Mouse (Mus musculus) ES-E14 (cell line): Measurements from ENCODE around the gene Susd1. TPM values are rescaled to one million over a fixed set of nuclear protein-coding genes. Genes with fewer than 3 reads are reported as not detected.

Experiments used
- DNase-seq: peaks from one replicate; pipeline ENCODE4 v3.0.0-alpha.2; 2013; ENCODE audit warnings: low read depth, low spot score
- H3K27ac ChIP-seq: 2 replicates; pipeline ENCODE4 v1.5.1; 2012; ENCODE audit warnings: low read depth, mild to moderate bottlenecking, low read length, moderate library complexity, mixed read lengths; ENCODE audit not compliant: poor library complexity, insufficient read depth, severe bottlenecking
- H3K36me3 ChIP-seq: 2 replicates; pipeline ENCODE4 v1.6.1; 2012; ENCODE audit warnings: mild to moderate bottlenecking, low read length, moderate library complexity, mixed read lengths; ENCODE audit not compliant: control insufficient read depth, poor library complexity, insufficient read depth, severe bottlenecking
- H3K4me1 ChIP-seq, 2 experiments: fragments of 150-350 bp in 1 of 2; sonication (generic) in 1 of 2; 2 replicates each; pipeline ENCODE4 v1.6.1; 2012; ENCODE audit warnings: low read length in 2 of 2, mild to moderate bottlenecking in 1 of 2, mixed read lengths in 1 of 2; ENCODE audit not compliant: control insufficient read depth in 2 of 2, insufficient read depth in 2 of 2, poor library complexity in 1 of 2
- H3K4me3 ChIP-seq, 2 experiments: fragments of 150-350 bp in 1 of 2; sonication (generic) in 1 of 2; 2 replicates each; pipeline ENCODE4 v1.5.1; 2012; ENCODE audit warnings: low read length in 2 of 2, low read depth in 1 of 2, mild to moderate bottlenecking in 1 of 2, mixed read lengths in 1 of 2; ENCODE audit not compliant: insufficient read depth in 1 of 2, poor library complexity in 1 of 2, severe bottlenecking in 1 of 2
- H3K9ac ChIP-seq: 2 replicates; pipeline ENCODE4 v1.6.1; 2012; ENCODE audit warnings: low read depth, mild to moderate bottlenecking, low read length, mixed read lengths; ENCODE audit not compliant: poor library complexity, insufficient read depth, severe bottlenecking
- H3K9me3 ChIP-seq: fragments of 150-350 bp; sonication (generic); 2 replicates; pipeline ENCODE4 v1.6.1; 2012; ENCODE audit warnings: low read depth, mild to moderate bottlenecking, low read length; ENCODE audit not compliant: control insufficient read depth, insufficient read depth
- CHD2 ChIP-seq: IDR thresholded peaks from 2 replicates; pipeline ENCODE4 v1.6.1; 2014; ENCODE audit warnings: mild to moderate bottlenecking, low read depth, low read length, inconsistent platforms
- HCFC1 ChIP-seq: IDR thresholded peaks from 2 replicates; pipeline ENCODE4 v1.6.1; 2012; ENCODE audit warnings: low read length, inconsistent platforms, borderline replicate concordance; ENCODE audit not compliant: insufficient read depth
- MAFK ChIP-seq: IDR thresholded peaks from 2 replicates; pipeline ENCODE4 v1.6.1; 2014; ENCODE audit warnings: mild to moderate bottlenecking, low read depth, low read length, inconsistent platforms; ENCODE audit not compliant: insufficient read depth
- ZC3H11A ChIP-seq: IDR thresholded peaks from 2 replicates; pipeline ENCODE4 v1.6.1; 2012; ENCODE audit warnings: low read depth, mild to moderate bottlenecking, inconsistent platforms, low read length, borderline replicate concordance
- ZNF384 ChIP-seq: IDR thresholded peaks from 2 replicates; pipeline ENCODE4 v1.6.1; 2012; ENCODE audit warnings: low read depth, low read length, inconsistent platforms
- in situ Hi-C, 2 experiments: fragments of 600-800 bp; cut with MboI; formaldehyde crosslinking; loops; one replicate each; pipeline ENCODE4 v1.15.1; 2025; ENCODE audit warnings: low sequenced_read_pairs in 2 of 2, inconsistent platforms in 1 of 2; ENCODE audit not compliant: unreplicated experiment in 2 of 2
- total RNA-seq: library from RNA; depleted of rRNA; stranded (reverse); fragments of 300-350 nt; gene quantifications from 2 replicates; pipeline ENCODE4 v1.2.3, GENCODE M21; 2012

The Susd1 gene
- total RNA-seq, 1 experiment, result 7.7 TPM

GRCm38 (mm10) chr4:59441265-59441664 lies 2.8 kb upstream of the Susd1 start:
- H3K9ac ChIP-seq, result no peak overlapping the region
- in situ Hi-C loops, result no loop called here

GRCm38 (mm10) chr4:59439960-59440359 lies 1.5 kb upstream of the Susd1 start:
- H3K4me1 ChIP-seq, result peaks cover 0 to 2% of the 10 kb centered on the region in 2 experiments; a peak in 1 of 4 replicates
- no peaks in the 10 kb centered on the region for H3K9me3 ChIP-seq
- DNase-seq, result no peak
- no peak overlapping the region for H3K4me3 ChIP-seq
- no peak for TF ChIP-seq CHD2
- TF ChIP-seq ZC3H11A, result no peak
- TF ChIP-seq MAFK, result no peak
- no peak for TF ChIP-seq ZNF384
- in situ Hi-C loops, result no loop called here
- no peak overlapping the region for H3K27ac ChIP-seq
- H3K36me3 ChIP-seq, result no peaks in the 10 kb centered on the region
- H3K9ac ChIP-seq, result no peak overlapping the region

More at GRCm38 (mm10) chr4:59441265-59441664, 2.8 kb upstream of the Susd1 start:
- H3K4me1 ChIP-seq, result peaks cover 0 to 2% of the 10 kb centered on the region in 2 experiments; a peak in 1 of 4 replicates
- no peaks in the 10 kb centered on the region for H3K36me3 ChIP-seq
- H3K9me3 ChIP-seq, result no peaks in the 10 kb centered on the region
- no peak for DNase-seq
- TF ChIP-seq HCFC1 (no peak), ZC3H11A (no peak)
- no peak overlapping the region for H3K4me3 ChIP-seq
- H3K27ac ChIP-seq, result no peak overlapping the region

- H3K27ac ChIP-seq, result no peak overlapping the region
- H3K36me3 ChIP-seq, result no peaks in the 10 kb centered on the region
- no peak overlapping the region for H3K9ac ChIP-seq
- peaks cover 0 to 5% of the 10 kb centered on the region in 2 experiments; a peak in 1 of 4 replicates for H3K4me1 ChIP-seq
- no peak overlapping the region for H3K4me3 ChIP-seq
- in situ Hi-C loops, result no loop called here
- no peaks in the 10 kb centered on the region for H3K9me3 ChIP-seq
- DNase-seq, result no peak
- TF ChIP-seq HCFC1 (no peak), ZC3H11A (no peak), CHD2 (no peak), ZNF384 (no peak), MAFK (no peak)
These were observed 608 bp upstream of the Susd1 start for GRCm38 (mm10) chr4:59439041-59439440.

- in situ Hi-C loops, result no loop called here
- Histone ChIP-seq H3K27ac (no peak overlapping the region), H3K36me3 (no peaks in the 10 kb centered on the region), H3K4me1 (peaks cover 3 to 10% of the 10 kb centered on the region in 2 experiments; a peak in 2 of 4 replicates), H3K9ac (no peak overlapping the region), H3K4me3 (no peak overlapping the region), H3K9me3 (no peaks in the 10 kb centered on the region)
- no peak for DNase-seq
- TF ChIP-seq ZNF384 (no peak), HCFC1 (no peak)
These were observed 2.5 kb downstream of the Susd1 start for GRCm38 (mm10) chr4:59435951-59436350.

GRCm38 (mm10) chr4:59434039-59434438 lies 4.4 kb downstream of the Susd1 start:
- Histone ChIP-seq H3K36me3 (no peaks in the 10 kb centered on the region), H3K27ac (no peak overlapping the region), H3K4me3 (no peak overlapping the region), H3K9ac (no peak overlapping the region), H3K9me3 (no peaks in the 10 kb centered on the region), H3K4me1 (peaks cover 3 to 8% of the 10 kb centered on the region in 2 experiments; a peak in 2 of 4 replicates)
- no peak for DNase-seq
- in situ Hi-C loops, result no loop called here
- TF ChIP-seq CHD2, result no peak
- TF ChIP-seq HCFC1, result no peak
- no peak for TF ChIP-seq ZC3H11A
- no peak for TF ChIP-seq MAFK
- TF ChIP-seq ZNF384, result no peak
